In the genomic region with DNA sequence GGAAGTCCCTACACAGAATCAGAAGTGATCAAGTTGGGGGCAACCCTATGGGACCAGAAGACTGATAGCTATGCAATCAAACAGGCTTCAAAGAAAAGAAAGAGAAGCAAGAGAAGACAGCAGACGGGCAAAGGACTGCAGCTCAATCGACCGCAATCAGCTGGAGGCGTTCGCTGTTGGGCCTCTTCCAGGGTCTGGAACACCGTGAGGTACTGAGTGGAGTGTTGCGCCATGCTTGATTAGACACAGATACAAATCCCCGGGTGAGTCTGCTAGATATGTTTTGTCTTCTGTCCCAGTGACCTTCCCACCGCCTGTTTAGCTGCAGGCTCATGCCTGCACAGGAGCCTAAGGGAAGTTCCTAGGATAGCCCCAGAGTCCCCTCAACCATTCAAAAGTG, we compare ENCODE assay signal across 12 mouse cellular contexts.
A peak's percentile ranks its signal among the peaks of the same experiment; 100 is the strongest.
DNase-seq lines count a peak whose midpoint lies in the region; ATAC-seq and TF ChIP-seq lines count a peak whose summit lies in the region.
"Had no signal": no experiment of that assay in that cellular context is flagged by ENCODE, and none has a peak within 500 bp of the region (broad histone marks: within the 10 kb centered on the region; RNA-seq: fewer than 3 reads in every experiment).

No protein-coding gene starts in this region.

- no peak overlapping the region for H3K4me3 ChIP-seq in gastrocnemius, adult 2 months
- no peak overlapping the region for H3K4me3 ChIP-seq in lung, embryonic 16.5 days (ENCODE audit: low read length)
- H3K4me3 ChIP-seq in heart, embryonic 15.5 days = no peak overlapping the region
- H3K4me3 ChIP-seq: limb, embryonic 13.5 days; neural tube, embryonic 13.5 days had no signal

- H3K9ac ChIP-seq in lung, embryonic 16.5 days (ENCODE audit: low read length) = no peak overlapping the region
- H3K9ac ChIP-seq in heart, embryonic 15.5 days = no peak overlapping the region
- H3K9ac ChIP-seq: limb, embryonic 13.5 days; neural tube, embryonic 13.5 days had no signal

- peaks cover 15% of the 10 kb centered on the region for H3K36me3 ChIP-seq in lung, embryonic 16.5 days (ENCODE audit: control insufficient read depth, insufficient read depth, low read length)
- H3K36me3 ChIP-seq in heart, embryonic 15.5 days = 0 out of 2 replicates have a peak, but pooled peaks cover 3% of the 10 kb centered on the region

- DNase-seq in gastrocnemius, adult 2 months = peak; percentile 72
- DNase-seq in gastrocnemius, postnatal 14 days = no peak
- no peak for DNase-seq in lung, postnatal 4 days
- DNase-seq in kidney, postnatal 14 days = peak; percentile 56
- DNase-seq in left cerebral cortex, adult 9 months (ENCODE audit: low spot score in 2 of 2) = no peak
- DNase-seq: cerebellum, adult 9-11 months; right cerebral cortex, postnatal 4 days; thymus, postnatal 25 days had no signal

- 52% methylated on average over 9 of the region's 9 CpGs for WGBS in lung, embryonic 16.5 days
- WGBS in heart, embryonic 15.5 days = 54% methylated on average over 9 of the region's 9 CpGs

- H3K4me1 ChIP-seq in lung, embryonic 16.5 days (replicated peaks; ENCODE audit: control insufficient read depth, insufficient read depth, low read length) = peaks cover 80% of the 10 kb centered on the region
- H3K4me1 ChIP-seq in heart, embryonic 15.5 days (replicated peaks) = peaks cover 88% of the 10 kb centered on the region

- no peak for ATAC-seq in lung, embryonic 16.5 days (ENCODE audit: low read depth)
- no peak for ATAC-seq in heart, embryonic 15.5 days (replicated peaks; ENCODE audit: insufficient number of reproducible peaks, insufficient read depth, low FRiP score, low read depth)

- intact Hi-C loops in gastrocnemius, adult 2 months (cut with DNase I) = loop anchor here (2.0 to 5.0 kb wide), 2 partner anchors 17 to 34 kb away; no protein-coding TSS in a partner anchor
- intact Hi-C loops in gastrocnemius, postnatal 14 days (cut with DNase I; ENCODE audit: low total_unique reads) = no loop called here

- no peak overlapping the region for H3K27ac ChIP-seq in gastrocnemius, adult 2 months
- peak overlapping the region; percentile 15; the same call in 1 of the 2 replicates for H3K27ac ChIP-seq in lung, embryonic 16.5 days (ENCODE audit: low read length)
- H3K27ac ChIP-seq in heart, embryonic 15.5 days = peak overlapping the region; percentile 11
- H3K27ac ChIP-seq: limb, embryonic 13.5 days; neural tube, embryonic 13.5 days had no signal

- H3K9me3 ChIP-seq in lung, embryonic 16.5 days (ENCODE audit: control insufficient read depth, low read length) = no peaks in the 10 kb centered on the region
- no peaks in the 10 kb centered on the region for H3K9me3 ChIP-seq in heart, embryonic 15.5 days (replicated peaks)
- H3K9me3 ChIP-seq: limb, embryonic 13.5 days; neural tube, embryonic 13.5 days had no signal

- TF ChIP-seq CTCF in gastrocnemius, adult 2 months (IDR thresholded peaks at IDR 0.05) = no peak

- H3K4me2 ChIP-seq in lung, embryonic 16.5 days (ENCODE audit: low read depth, low read length) = no peak overlapping the region
- no peak overlapping the region for H3K4me2 ChIP-seq in heart, embryonic 15.5 days
- H3K4me2 ChIP-seq: limb, embryonic 13.5 days; neural tube, embryonic 13.5 days had no signal

- no peaks in the 10 kb centered on the region for H3K27me3 ChIP-seq in lung, embryonic 16.5 days (ENCODE audit: control insufficient read depth, insufficient read depth, low read depth, low read length)
- no peaks in the 10 kb centered on the region for H3K27me3 ChIP-seq in heart, embryonic 15.5 days
- H3K27me3 ChIP-seq: limb, embryonic 13.5 days; neural tube, embryonic 13.5 days had no signal

Comparison
In these comparisons a context has a peak if more than half of its experiments do, and no peak if none do; other contexts are left out.
1. DNase-seq: peak in gastrocnemius, adult 2 months (single experiment) and kidney, postnatal 14 days (single experiment); none in gastrocnemius, postnatal 14 days (single experiment), lung, postnatal 4 days (0 of 2) and left cerebral cortex, adult 9 months (0 of 2).